32 mouse cellular contexts compared by ENCODE assay signal in the genomic region with DNA sequence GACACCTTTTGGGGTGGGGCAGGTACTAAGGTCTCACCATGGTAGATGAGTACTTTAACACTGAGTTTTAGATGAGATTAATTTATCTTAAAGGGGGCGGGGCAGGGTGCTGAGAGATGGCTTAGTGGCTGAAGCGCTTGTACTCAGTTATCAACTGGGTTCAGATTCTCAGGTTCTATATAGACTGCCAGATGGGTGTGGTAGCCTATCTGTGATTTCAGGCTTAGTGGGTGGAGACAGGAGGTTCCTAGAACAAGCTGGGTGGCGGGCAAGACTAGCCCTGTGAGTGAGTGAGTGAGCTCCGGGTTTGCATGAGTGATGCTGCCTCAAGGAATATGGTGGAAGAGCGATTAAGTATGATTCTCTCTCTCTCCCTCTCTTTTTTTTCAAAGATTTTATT. TPM values are rescaled to one million over a fixed set of nuclear protein-coding genes. Genes with fewer than 3 reads are reported as not detected.
DNase-seq lines count a peak whose midpoint lies in the region; ATAC-seq and TF ChIP-seq lines count a peak whose summit lies in the region.
"Had no signal": no experiment of that assay in that cellular context is flagged by ENCODE, and none has a peak within 500 bp of the region (broad histone marks: within the 10 kb centered on the region; RNA-seq: fewer than 3 reads in every experiment).

No protein-coding gene starts in this region.

- peaks cover 21% of the 10 kb centered on the region for H3K4me1 ChIP-seq in liver, embryonic 12.5 days
- H3K4me1 ChIP-seq in liver, postnatal 0 days (ENCODE audit: insufficient read depth), result peaks cover 15% of the 10 kb centered on the region
- H3K4me1 ChIP-seq in intestine, embryonic 15.5 days (replicated peaks), result peaks cover 26% of the 10 kb centered on the region
- H3K4me1 ChIP-seq in liver, embryonic 13.5 days (replicated peaks), result peaks cover 25% of the 10 kb centered on the region

- H3K9me3 ChIP-seq in liver, embryonic 12.5 days (replicated peaks), result no peaks in the 10 kb centered on the region
- no peaks in the 10 kb centered on the region for H3K9me3 ChIP-seq in liver, postnatal 0 days (ENCODE audit: low read length)
- no peaks in the 10 kb centered on the region for H3K9me3 ChIP-seq in intestine, embryonic 15.5 days
- no peaks in the 10 kb centered on the region for H3K9me3 ChIP-seq in liver, embryonic 13.5 days (replicated peaks)
- H3K9me3 ChIP-seq: embryonic facial prominence, embryonic 10.5 days; embryonic facial prominence, embryonic 13.5 days; forebrain, embryonic 12.5 days; G1E; heart, embryonic 10.5 days; heart, embryonic 13.5 days had no signal

- WGBS in liver, embryonic 12.5 days (ENCODE audit: insufficient replicate concordance), result 39% methylated on average over 5 of the region's 5 CpGs
- WGBS in liver, postnatal 0 days (ENCODE audit: insufficient replicate concordance), result 73% methylated on average over 5 of the region's 5 CpGs
- WGBS in intestine, embryonic 15.5 days, result 83% methylated on average over 5 of the region's 5 CpGs
- WGBS in liver, embryonic 13.5 days (ENCODE audit: insufficient replicate concordance), result 43% methylated on average over 5 of the region's 5 CpGs

- no peak for TF ChIP-seq EP300 in liver, postnatal 0 days (IDR thresholded peaks at IDR 0.05; ENCODE audit: low read depth)

- H3K27ac ChIP-seq in liver, embryonic 12.5 days, result no peak overlapping the region
- no peak overlapping the region for H3K27ac ChIP-seq in liver, postnatal 0 days (ENCODE audit: low read depth)
- H3K27ac ChIP-seq in intestine, embryonic 15.5 days, result no peak overlapping the region
- H3K27ac ChIP-seq in liver, embryonic 13.5 days, result no peak overlapping the region
- H3K27ac ChIP-seq: embryonic facial prominence, embryonic 10.5 days; embryonic facial prominence, embryonic 13.5 days; forebrain, embryonic 12.5 days; heart, adult 2 months; heart, embryonic 10.5 days; heart, embryonic 13.5 days; hindbrain, embryonic 14.5 days; hindbrain, postnatal 0 days had no signal

- no peak for DNase-seq in liver, postnatal 0 days
- DNase-seq in liver, embryonic 13.5 days, result no peak
- no peak for DNase-seq in thymus, postnatal 14 days
- DNase-seq in ovary, postnatal 10 days (ENCODE audit: low spot score), result no peak
- no peak for DNase-seq in kidney, postnatal 4 days
- DNase-seq: adrenal gland, adult 2 months; adrenal gland, postnatal 14 days; B cell, adult 2 months; cerebellum, adult 11-12 months; cerebellum, adult 8-10 months; cerebellum, postnatal 10 days; cerebellum, postnatal 36 days; embryo, embryonic 11 days; gastrocnemius, postnatal 10 days; gastrocnemius, postnatal 36 days; heart, adult 2 months; heart, postnatal 14 days; heart, postnatal 4 days had no signal

- H3K27me3 ChIP-seq in liver, embryonic 12.5 days (replicated peaks), result peaks cover 78% of the 10 kb centered on the region
- H3K27me3 ChIP-seq in liver, postnatal 0 days (ENCODE audit: insufficient read depth, low read length), result no peaks in the 10 kb centered on the region
- H3K27me3 ChIP-seq in intestine, embryonic 15.5 days (replicated peaks), result no peaks in the 10 kb centered on the region
- peaks cover 71% of the 10 kb centered on the region for H3K27me3 ChIP-seq in liver, embryonic 13.5 days

- ATAC-seq in liver, embryonic 12.5 days, result peak; percentile 63
- no peak for ATAC-seq in liver, postnatal 0 days
- ATAC-seq in intestine, embryonic 15.5 days, result peak; percentile 16; the same call in 1 of the 2 replicates
- peak; percentile 73 for ATAC-seq in liver, embryonic 13.5 days (ENCODE audit: low read depth)
- 0 out of 2 replicates have a peak, but pooled peaks have one; percentile 35 for ATAC-seq in megakaryocyte-erythroid progenitor cell, adult 5-6 weeks (replicated peaks; ENCODE audit: low FRiP score, low TSS enrichment, poor library complexity, severe bottlenecking)
- ATAC-seq: forebrain, embryonic 16.5 days; hindbrain, postnatal 0 days had no signal

- H3K4me3 ChIP-seq in liver, embryonic 12.5 days, result no peak overlapping the region
- H3K4me3 ChIP-seq in liver, postnatal 0 days (ENCODE audit: low read depth, low read length), result no peak overlapping the region
- no peak overlapping the region for H3K4me3 ChIP-seq in intestine, embryonic 15.5 days (replicated peaks)
- no peak overlapping the region for H3K4me3 ChIP-seq in liver, embryonic 13.5 days (replicated peaks)
- H3K4me3 ChIP-seq: embryonic facial prominence, embryonic 10.5 days; embryonic facial prominence, embryonic 13.5 days; erythroblast, embryonic 14.5 days; forebrain, embryonic 12.5 days; heart, adult 2 months; heart, embryonic 10.5 days; heart, embryonic 13.5 days had no signal

- no peak overlapping the region for H3K4me2 ChIP-seq in liver, embryonic 12.5 days
- no peak overlapping the region for H3K4me2 ChIP-seq in liver, postnatal 0 days (ENCODE audit: low read depth, low read length)
- H3K4me2 ChIP-seq in intestine, embryonic 15.5 days (replicated peaks), result no peak overlapping the region
- no peak overlapping the region for H3K4me2 ChIP-seq in liver, embryonic 13.5 days
- H3K4me2 ChIP-seq: embryonic facial prominence, embryonic 13.5 days; forebrain, embryonic 12.5 days; heart, embryonic 13.5 days; hindbrain, embryonic 14.5 days had no signal

- H3K36me3 ChIP-seq in liver, embryonic 12.5 days, result no peaks in the 10 kb centered on the region
- no peaks in the 10 kb centered on the region for H3K36me3 ChIP-seq in liver, postnatal 0 days (replicated peaks; ENCODE audit: insufficient read depth, low read length)
- no peaks in the 10 kb centered on the region for H3K36me3 ChIP-seq in intestine, embryonic 15.5 days
- no peaks in the 10 kb centered on the region for H3K36me3 ChIP-seq in liver, embryonic 13.5 days
- H3K36me3 ChIP-seq: embryonic facial prominence, embryonic 10.5 days; embryonic facial prominence, embryonic 13.5 days; forebrain, embryonic 12.5 days; heart, embryonic 10.5 days; heart, embryonic 13.5 days had no signal

- no peak for TF ChIP-seq CTCF in liver, postnatal 0 days (IDR thresholded peaks at IDR 0.05; ENCODE audit: low read depth)

- H3K9ac ChIP-seq in liver, embryonic 12.5 days, result no peak overlapping the region
- no peak overlapping the region for H3K9ac ChIP-seq in liver, postnatal 0 days (replicated peaks)
- no peak overlapping the region for H3K9ac ChIP-seq in intestine, embryonic 15.5 days
- H3K9ac ChIP-seq in liver, embryonic 13.5 days, result no peak overlapping the region
- H3K9ac ChIP-seq: embryonic facial prominence, embryonic 13.5 days; forebrain, embryonic 12.5 days; heart, embryonic 13.5 days; hindbrain, embryonic 14.5 days had no signal

RNA-seq across cellular contexts. Expression of a gene that starts 4.2 kb away (rescaled TPM):
- polyA plus RNA-seq in liver, embryonic 12.5 days (2016; fragmentation: Nextera tagmentation; extraction: Ambion mirVana), result 72.3 and 73.6 TPM in 2 replicates
- polyA plus RNA-seq in liver, postnatal 0 days (2015; fragmentation: Nextera tagmentation; extraction: Ambion mirVana), result 63.2 and 73.2 TPM in 2 replicates
- 131 and 134 TPM in 2 replicates for polyA plus RNA-seq in intestine, embryonic 15.5 days (2015; fragmentation: Nextera tagmentation; extraction: Ambion mirVana)
- polyA plus RNA-seq in liver, embryonic 13.5 days (2015; fragmentation: Nextera tagmentation; extraction: Ambion mirVana), result 57.2 and 64.5 TPM in 2 replicates
- 44.2 and 75.7 TPM in 2 replicates for total RNA-seq in megakaryocyte-erythroid progenitor cell, adult 5-6 weeks (2014; fragmentation: Nextera tagmentation)
- total RNA-seq in megakaryocyte-erythroid progenitor cell, adult 5-6 weeks (2017), result 30.1 and 90.9 TPM in 2 replicates

RNA-seq across cellular contexts. Expression of a gene that starts 8.9 kb away (rescaled TPM):
- 0.31 and 0.38 TPM in 2 replicates for polyA plus RNA-seq in liver, embryonic 12.5 days (2016; fragmentation: Nextera tagmentation; extraction: Ambion mirVana)
- 0.06 and 0.21 TPM in 2 replicates for polyA plus RNA-seq in liver, postnatal 0 days (2015; fragmentation: Nextera tagmentation; extraction: Ambion mirVana)
- polyA plus RNA-seq in intestine, embryonic 15.5 days (2015; fragmentation: Nextera tagmentation; extraction: Ambion mirVana), result 2.9 and 4.1 TPM in 2 replicates
- polyA plus RNA-seq in liver, embryonic 13.5 days (2015; fragmentation: Nextera tagmentation; extraction: Ambion mirVana), result 0.14 and 0.23 TPM in 2 replicates
- not detected in 2 replicates for total RNA-seq in megakaryocyte-erythroid progenitor cell, adult 5-6 weeks (2014; fragmentation: Nextera tagmentation)
- not detected in 2 replicates for total RNA-seq in megakaryocyte-erythroid progenitor cell, adult 5-6 weeks (2017)

RNA-seq across cellular contexts. Expression of a gene that starts 9.2 kb away (rescaled TPM):
- 170 and 187 TPM in 2 replicates for polyA plus RNA-seq in liver, embryonic 12.5 days (2016; fragmentation: Nextera tagmentation; extraction: Ambion mirVana)
- 141 TPM in 2 replicates for polyA plus RNA-seq in liver, postnatal 0 days (2015; fragmentation: Nextera tagmentation; extraction: Ambion mirVana)
- 348 and 351 TPM in 2 replicates for polyA plus RNA-seq in intestine, embryonic 15.5 days (2015; fragmentation: Nextera tagmentation; extraction: Ambion mirVana)
- 152 and 155 TPM in 2 replicates for polyA plus RNA-seq in liver, embryonic 13.5 days (2015; fragmentation: Nextera tagmentation; extraction: Ambion mirVana)
- total RNA-seq in megakaryocyte-erythroid progenitor cell, adult 5-6 weeks (2014; fragmentation: Nextera tagmentation), result 127 and 147 TPM in 2 replicates
- total RNA-seq in megakaryocyte-erythroid progenitor cell, adult 5-6 weeks (2017), result 119 and 124 TPM in 2 replicates

RNA-seq across cellular contexts. Expression of a gene that starts 15.4 kb away (rescaled TPM):
- polyA plus RNA-seq in liver, embryonic 12.5 days (2016; fragmentation: Nextera tagmentation; extraction: Ambion mirVana), result 19.3 and 21.6 TPM in 2 replicates
- polyA plus RNA-seq in liver, postnatal 0 days (2015; fragmentation: Nextera tagmentation; extraction: Ambion mirVana), result 18.3 and 19.6 TPM in 2 replicates
- polyA plus RNA-seq in intestine, embryonic 15.5 days (2015; fragmentation: Nextera tagmentation; extraction: Ambion mirVana), result 60.6 and 63.9 TPM in 2 replicates
- 17.4 and 18.0 TPM in 2 replicates for polyA plus RNA-seq in liver, embryonic 13.5 days (2015; fragmentation: Nextera tagmentation; extraction: Ambion mirVana)
- total RNA-seq in megakaryocyte-erythroid progenitor cell, adult 5-6 weeks (2014; fragmentation: Nextera tagmentation), result 35.4 and 66.5 TPM in 2 replicates
- 31.4 and 50.3 TPM in 2 replicates for total RNA-seq in megakaryocyte-erythroid progenitor cell, adult 5-6 weeks (2017)
- polyA plus RNA-seq: G1E had no signal

RNA-seq across cellular contexts. Expression of a gene that starts 25.9 kb away (rescaled TPM):
- 5.2 and 5.3 TPM in 2 replicates for polyA plus RNA-seq in liver, embryonic 12.5 days (2016; fragmentation: Nextera tagmentation; extraction: Ambion mirVana)
- 22.1 and 27.8 TPM in 2 replicates for polyA plus RNA-seq in liver, postnatal 0 days (2015; fragmentation: Nextera tagmentation; extraction: Ambion mirVana)
- polyA plus RNA-seq in intestine, embryonic 15.5 days (2015; fragmentation: Nextera tagmentation; extraction: Ambion mirVana), result 57.9 and 58.5 TPM in 2 replicates
- polyA plus RNA-seq in liver, embryonic 13.5 days (2015; fragmentation: Nextera tagmentation; extraction: Ambion mirVana), result 4.3 and 4.6 TPM in 2 replicates
- not detected in 2 replicates for total RNA-seq in megakaryocyte-erythroid progenitor cell, adult 5-6 weeks (2014; fragmentation: Nextera tagmentation)
- total RNA-seq in megakaryocyte-erythroid progenitor cell, adult 5-6 weeks (2017), result not detected in 2 replicates
- total RNA-seq: granulocyte monocyte progenitor cell, adult 5-6 weeks had no signal
- polyA plus RNA-seq: G1E had no signal
